Mouse (Mus musculus) neural tube, embryonic 12.5 days (tissue): ENCODE measurements around the gene Pam16. TPM values are rescaled to one million over a fixed set of nuclear protein-coding genes. Genes with fewer than 3 reads are reported as not detected.
A peak's percentile ranks its signal among the peaks of the same experiment; 100 is the strongest.

ENCODE experiments used
- ATAC-seq: fragments of 200-750 bp; cut with Nextera tagmentation; 2 replicates; pipeline ENCODE4 v1.8.0; 2017; ENCODE audit warnings: low read depth, mild to moderate bottlenecking, moderate TSS enrichment, moderate library complexity; ENCODE audit not compliant: low FRiP score
- H3K27ac ChIP-seq: fragments of 300-500 bp; sonication (generic); 2 replicates; pipeline ENCODE4 v1.5.1; 2016
- H3K27me3 ChIP-seq: fragments of 300-500 bp; sonication (generic); replicated peaks from 2 replicates; pipeline ENCODE4 v1.6.1; 2016; ENCODE audit warnings: mild to moderate bottlenecking
- H3K36me3 ChIP-seq: fragments of 300-500 bp; sonication (generic); 2 replicates; pipeline ENCODE4 v1.6.1; 2016; ENCODE audit warnings: mild to moderate bottlenecking
- H3K4me1 ChIP-seq: fragments of 300-500 bp; sonication (generic); 2 replicates; pipeline ENCODE4 v1.6.1; 2016
- H3K4me2 ChIP-seq: fragments of 300-500 bp; sonication (generic); replicated peaks from 2 replicates; pipeline ENCODE4 v1.6.1; 2016; ENCODE audit warnings: mild to moderate bottlenecking
- H3K4me3 ChIP-seq: fragments of 300-500 bp; sonication (generic); 2 replicates; pipeline ENCODE4 v1.5.1; 2016
- H3K9ac ChIP-seq: fragments of 300-500 bp; sonication (generic); 2 replicates; pipeline ENCODE4 v1.6.1; 2016; ENCODE audit warnings: mild to moderate bottlenecking
- H3K9me3 ChIP-seq: fragments of 300-500 bp; sonication (generic); 2 replicates; pipeline ENCODE4 v1.6.1; 2016; ENCODE audit warnings: mild to moderate bottlenecking
- WGBS: fragments of 180-500 bp; shearing (Covaris S2); methylation state at CpG from one replicate; pipeline ENCODE4 v1.1.7; 2016; 5-methylcytosine and 5-hydroxymethylcytosine counted together
- polyA plus RNA-seq: library from polyadenylated mRNA; unstranded; fragments of >200 nt; fragmentation: Nextera tagmentation; extraction: Ambion mirVana; gene quantifications from 2 replicates; pipeline ENCODE4 v1.2.1, GENCODE M21; 2016

The Pam16 gene
- polyA plus RNA-seq, 1 experiment from 2014 or later, result 121 TPM

DNA sequence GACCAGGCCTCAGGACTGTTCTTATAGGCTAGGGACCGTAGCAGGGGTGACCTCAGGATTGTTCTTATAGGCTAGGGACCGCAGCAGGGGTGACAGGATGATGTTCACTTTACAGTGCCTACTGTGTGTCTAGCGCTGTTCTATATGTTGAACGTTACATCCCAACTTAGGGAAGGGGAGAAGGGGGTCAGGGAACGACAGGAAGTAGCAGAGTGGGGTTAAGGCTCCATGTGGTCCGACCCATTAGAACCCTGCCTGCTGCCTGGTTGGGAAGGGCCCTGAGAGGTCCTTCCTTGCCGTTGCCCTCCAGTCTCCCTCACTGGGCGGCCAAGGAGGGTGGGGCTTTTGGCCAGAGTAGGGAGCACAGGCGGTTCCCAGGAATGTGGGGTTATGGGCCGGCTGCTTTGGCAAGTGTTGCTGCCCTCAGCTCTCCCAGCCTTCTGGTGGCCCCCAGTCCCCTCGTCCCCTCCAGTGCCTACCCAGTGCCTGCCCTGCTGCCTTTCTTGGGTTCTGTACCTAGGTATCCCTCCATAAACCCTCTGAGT is 20.4 kb downstream of the Pam16 start:
- H3K27me3 ChIP-seq, result no peaks in the 10 kb centered on the region
- no peak overlapping the region for H3K4me2 ChIP-seq
- H3K9me3 ChIP-seq, result no peaks in the 10 kb centered on the region
- peaks cover 80% of the 10 kb centered on the region for H3K4me1 ChIP-seq
- 72% methylated on average over 11 of the region's 11 CpGs for WGBS
- no peak overlapping the region for H3K4me3 ChIP-seq
- no peak for ATAC-seq
- peaks cover 9% of the 10 kb centered on the region for H3K36me3 ChIP-seq
- no peak overlapping the region for H3K9ac ChIP-seq
- H3K27ac ChIP-seq, result no peak overlapping the region

DNA sequence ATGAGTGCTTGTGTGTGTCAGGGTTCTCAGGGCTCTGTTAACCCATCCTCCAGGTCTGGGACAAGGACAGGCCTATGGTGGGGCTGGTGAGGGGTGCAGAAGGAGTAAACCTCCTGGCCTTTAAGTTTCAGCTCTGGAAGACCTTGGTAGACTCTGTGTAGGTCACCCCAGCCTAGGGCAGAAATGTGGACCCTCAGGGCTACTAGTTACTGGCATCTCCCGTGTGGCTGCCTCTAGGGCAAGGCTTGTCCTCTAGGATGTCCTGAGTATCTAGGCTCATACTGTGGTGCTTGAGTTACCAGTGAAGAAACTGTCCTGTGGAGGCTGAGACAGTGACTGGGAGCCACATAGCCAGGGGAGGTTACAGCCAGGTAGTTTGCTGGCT is 21.3 kb downstream of the Pam16 start:
- Histone ChIP-seq H3K4me2 (peak overlapping the region; percentile 34), H3K9ac (no peak overlapping the region), H3K4me1 (peaks cover 89% of the 10 kb centered on the region), H3K27ac (no peak overlapping the region), H3K27me3 (no peaks in the 10 kb centered on the region), H3K4me3 (no peak overlapping the region), H3K9me3 (no peaks in the 10 kb centered on the region), H3K36me3 (0 out of 2 replicates have a peak, but pooled peaks cover under 1% of the 10 kb centered on the region)
- ATAC-seq, result no peak
- WGBS, result 65% methylated on average over 1 of the region's 1 CpGs

DNA sequence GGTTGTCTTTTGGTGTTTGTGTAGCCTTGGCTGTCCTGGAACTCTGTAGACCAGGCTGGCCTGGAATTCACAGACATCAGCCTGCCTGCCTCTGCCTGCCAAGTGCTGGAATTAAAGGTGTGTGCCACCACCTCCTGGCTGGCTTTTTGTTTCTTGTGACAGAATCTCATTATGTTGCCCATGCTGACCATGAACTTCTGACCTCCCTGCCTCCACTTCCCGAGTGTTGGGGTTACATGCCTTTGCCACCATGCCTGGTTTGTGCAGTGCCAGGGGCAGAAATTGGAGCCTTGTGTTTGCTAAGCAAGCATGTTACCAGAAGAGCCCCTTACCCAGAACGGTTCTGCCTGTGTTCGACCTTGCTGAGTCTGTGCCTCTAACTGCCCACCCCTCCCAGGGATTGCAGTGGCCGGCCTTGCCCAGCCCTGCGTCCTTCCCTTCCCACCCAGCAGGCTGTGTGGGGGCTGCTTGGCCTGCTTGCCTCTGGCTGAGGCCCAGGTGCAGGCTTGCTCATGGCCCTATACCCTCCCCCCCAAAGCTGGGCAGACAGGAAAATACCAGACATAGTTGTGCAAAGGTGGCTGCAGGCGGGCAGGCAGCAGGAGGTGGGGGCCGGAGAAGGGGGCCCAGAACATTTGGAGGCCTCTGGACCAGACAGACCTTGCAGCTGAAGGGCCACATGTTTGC is 21.9 kb downstream of the Pam16 start:
- H3K9ac ChIP-seq, result peak overlapping the region; percentile 44
- H3K4me3 ChIP-seq, result no peak overlapping the region
- peak overlapping the region; percentile 34 for H3K4me2 ChIP-seq
- no peak for ATAC-seq
- peaks cover 95% of the 10 kb centered on the region for H3K4me1 ChIP-seq
- peak overlapping the region; percentile 20; the same call in 1 of the 2 replicates for H3K27ac ChIP-seq
- no peaks in the 10 kb centered on the region for H3K36me3 ChIP-seq
- no peaks in the 10 kb centered on the region for H3K27me3 ChIP-seq
- WGBS, result 31% methylated on average over 7 of the region's 7 CpGs
- H3K9me3 ChIP-seq, result no peaks in the 10 kb centered on the region

DNA sequence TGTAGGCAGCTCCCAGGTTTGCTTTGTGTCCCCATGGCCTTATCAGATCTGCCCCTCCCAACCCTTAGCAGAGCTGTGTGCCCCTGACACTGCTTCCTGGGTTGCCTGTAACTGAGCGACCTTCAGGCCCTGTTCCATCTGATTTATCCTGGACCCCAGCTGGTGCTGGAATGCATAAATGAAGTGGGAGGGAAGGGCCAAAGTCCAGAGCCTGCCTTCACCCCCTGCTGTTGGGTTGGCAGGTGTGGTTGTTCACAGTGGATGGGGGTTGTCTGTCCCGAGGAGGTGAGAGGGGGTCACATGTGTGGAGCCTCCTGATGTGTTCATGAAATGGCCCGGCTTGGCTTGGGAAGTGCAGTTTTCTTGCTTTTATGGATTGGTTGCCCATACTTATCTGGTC is 22.6 kb downstream of the Pam16 start:
- Histone ChIP-seq H3K27ac (peak overlapping the region; percentile 37; the same call in 1 of the 2 replicates), H3K4me1 (peaks cover 97% of the 10 kb centered on the region), H3K4me3 (no peak overlapping the region), H3K27me3 (no peaks in the 10 kb centered on the region), H3K4me2 (peak overlapping the region; percentile 34), H3K36me3 (no peaks in the 10 kb centered on the region), H3K9me3 (no peaks in the 10 kb centered on the region), H3K9ac (peak overlapping the region; percentile 44; the same call in 1 of the 2 replicates)
- WGBS, result 6% methylated on average over 3 of the region's 3 CpGs
- no peak for ATAC-seq

DNA sequence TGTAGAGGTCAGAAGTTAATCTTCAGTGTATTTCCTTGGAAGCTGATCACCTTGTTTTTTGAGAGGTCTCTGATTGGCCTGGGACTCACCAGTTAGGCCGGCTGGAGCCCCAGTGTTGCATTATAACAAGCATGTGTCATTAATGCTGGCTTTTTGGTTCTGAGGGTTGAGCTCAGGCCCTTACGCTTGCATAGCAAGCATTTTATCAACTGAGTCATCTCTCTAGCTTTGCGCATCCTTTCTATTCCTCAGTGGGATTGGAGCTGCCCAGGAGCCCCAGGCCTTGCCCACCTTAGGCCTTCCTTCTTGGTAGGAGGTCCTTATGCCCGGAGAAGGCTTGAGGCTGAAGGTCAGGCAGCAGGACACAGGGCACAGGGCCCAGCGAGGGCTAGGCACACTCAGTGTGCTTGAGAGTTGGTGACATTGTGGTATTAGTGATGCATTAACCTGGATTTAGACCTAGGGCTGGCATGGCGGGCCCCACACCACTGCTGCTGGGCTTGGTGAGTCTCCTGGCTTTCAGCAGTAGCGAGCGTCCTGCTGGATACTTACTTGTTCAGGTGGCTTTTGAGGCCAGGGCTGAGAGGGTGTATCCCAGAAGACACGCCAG is 24.0 kb downstream of the Pam16 start:
- Histone ChIP-seq H3K27ac (no peak overlapping the region), H3K9ac (no peak overlapping the region), H3K27me3 (no peaks in the 10 kb centered on the region)

DNA sequence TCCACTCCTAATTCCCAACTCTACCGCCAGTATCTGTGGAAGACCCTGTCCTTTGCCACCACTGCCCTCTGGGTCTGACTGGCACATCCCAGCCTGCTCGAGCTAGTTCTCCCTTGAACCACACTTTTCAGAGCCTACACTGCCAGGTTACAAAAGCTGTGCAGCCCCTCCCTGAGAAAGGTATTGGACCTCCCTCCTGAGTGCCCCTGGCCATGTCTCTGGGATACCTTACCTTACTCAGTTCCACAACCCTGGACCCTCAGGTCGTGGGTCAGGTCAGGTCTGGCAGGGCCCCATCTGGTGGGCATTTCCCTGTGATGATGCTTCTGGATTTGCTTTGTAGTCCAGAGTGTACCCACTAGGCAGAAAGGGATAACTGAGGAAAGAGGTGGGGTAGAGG is 25.2 kb downstream of the Pam16 start:
- Histone ChIP-seq H3K36me3 (no peaks in the 10 kb centered on the region), H3K4me1 (peaks cover 92% of the 10 kb centered on the region), H3K9me3 (no peaks in the 10 kb centered on the region), H3K9ac (no peak overlapping the region), H3K27ac (0 out of 2 replicates have a peak overlapping the region, but pooled peaks have one; percentile 12), H3K27me3 (no peaks in the 10 kb centered on the region), H3K4me3 (no peak overlapping the region), H3K4me2 (peak overlapping the region; percentile 98; the same call in 1 of the 2 replicates)
- WGBS, result 91% methylated on average over 3 of the region's 3 CpGs
- ATAC-seq, result no peak

More for the DNA sequence above, 24.0 kb downstream of the Pam16 start:
- Histone ChIP-seq H3K4me1 (peaks cover 98% of the 10 kb centered on the region), H3K9me3 (no peaks in the 10 kb centered on the region), H3K4me2 (no peak overlapping the region), H3K36me3 (no peaks in the 10 kb centered on the region), H3K4me3 (no peak overlapping the region)
- no peak for ATAC-seq
- WGBS, result 75% methylated on average over 9 of the region's 9 CpGs

DNA sequence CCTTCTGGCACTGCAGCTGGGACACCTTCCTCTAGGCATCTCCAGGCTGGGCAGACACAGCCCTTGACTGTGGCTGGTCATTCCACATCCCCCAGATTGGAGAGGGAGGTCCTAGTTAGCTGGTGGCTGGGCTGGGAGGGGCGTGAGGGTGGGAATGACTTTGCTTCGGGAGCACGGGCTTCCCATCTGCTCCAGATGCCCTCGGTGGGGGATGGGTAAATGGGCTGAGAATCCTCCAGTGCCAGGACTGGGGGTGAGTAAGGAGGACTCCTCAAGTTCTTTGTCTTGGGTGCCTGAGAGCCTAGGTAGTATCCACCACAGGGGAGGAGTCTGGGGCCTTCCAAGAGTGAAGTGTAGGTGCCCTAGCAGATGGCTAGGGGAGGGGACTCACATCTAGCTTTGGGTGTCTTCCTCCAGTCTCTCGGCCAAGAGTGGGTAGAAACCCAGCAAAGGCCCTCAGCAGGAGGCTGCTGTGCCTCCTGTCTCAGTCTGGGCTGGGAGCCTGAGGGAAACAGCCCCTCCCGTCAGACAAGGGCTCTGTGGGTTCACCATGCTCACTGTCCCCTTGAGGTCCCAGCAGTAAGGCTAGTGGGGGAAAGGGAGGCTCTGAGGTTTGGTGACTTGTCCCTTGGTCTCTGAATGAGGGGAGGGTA is 25.8 kb downstream of the Pam16 start:
- Histone ChIP-seq H3K36me3 (no peaks in the 10 kb centered on the region), H3K9ac (peak overlapping the region; percentile 33; the same call in 1 of the 2 replicates), H3K27me3 (no peaks in the 10 kb centered on the region), H3K9me3 (no peaks in the 10 kb centered on the region), H3K27ac (peak overlapping the region; percentile 34; the same call in 1 of the 2 replicates), H3K4me2 (peak overlapping the region; percentile 98), H3K4me3 (peak overlapping the region; percentile 11; the same call in 1 of the 2 replicates), H3K4me1 (peaks cover 86% of the 10 kb centered on the region)
- 9% methylated on average over 6 of the region's 6 CpGs for WGBS
- ATAC-seq, result no peak

DNA sequence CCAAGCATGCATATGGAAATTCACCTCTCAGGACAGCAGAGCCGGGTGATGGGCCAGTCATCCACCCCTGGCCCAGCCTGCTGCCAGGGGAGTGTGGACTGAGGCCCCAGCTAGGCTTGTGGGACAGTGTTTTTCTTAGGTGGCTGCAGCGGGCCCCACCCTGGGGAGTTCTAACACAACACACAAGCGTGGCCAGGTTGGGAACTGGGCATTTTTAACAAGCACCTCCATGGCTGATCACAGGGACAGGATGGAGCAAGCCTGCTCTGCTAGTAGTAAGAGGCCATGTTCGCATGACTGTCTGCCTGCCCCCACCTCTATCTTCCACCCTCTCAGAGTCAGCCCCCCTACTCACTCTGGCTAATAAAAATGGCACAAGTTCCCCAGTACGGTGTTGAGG is 26.7 kb downstream of the Pam16 start:
- Histone ChIP-seq H3K9me3 (no peaks in the 10 kb centered on the region), H3K27ac (0 out of 2 replicates have a peak overlapping the region, but pooled peaks have one; percentile 34), H3K4me1 (peaks cover 86% of the 10 kb centered on the region), H3K9ac (0 out of 2 replicates have a peak overlapping the region, but pooled peaks have one; percentile 33), H3K4me3 (peak overlapping the region; percentile 0; the same call in 1 of the 2 replicates), H3K36me3 (no peaks in the 10 kb centered on the region), H3K27me3 (no peaks in the 10 kb centered on the region), H3K4me2 (peak overlapping the region; percentile 98)
- ATAC-seq, result no peak
- 70% methylated on average over 5 of the region's 5 CpGs for WGBS

DNA sequence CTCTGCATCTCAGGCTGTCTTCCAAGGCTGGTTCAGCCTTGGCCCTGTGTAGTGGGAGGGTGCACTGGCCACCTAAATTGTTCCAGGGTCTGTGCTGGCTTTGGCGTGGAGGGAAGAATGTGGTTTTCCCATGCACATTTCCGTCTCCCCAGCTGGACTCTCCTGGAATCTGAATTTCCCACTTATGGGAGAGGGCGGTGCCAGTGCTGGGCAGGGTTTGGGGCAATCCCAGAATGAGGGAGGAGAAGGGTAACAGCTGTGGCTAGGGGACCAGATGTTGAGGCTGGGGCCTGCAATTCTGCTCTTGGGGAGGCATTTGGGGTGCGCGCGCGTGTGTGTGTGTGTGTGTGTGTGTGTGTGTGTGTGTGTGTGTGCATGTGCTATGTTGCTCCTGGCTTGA is 27.5 kb downstream of the Pam16 start:
- H3K4me3 ChIP-seq, result peak overlapping the region; percentile 89
- 0 out of 2 replicates have a peak overlapping the region, but pooled peaks have one; percentile 43 for H3K27ac ChIP-seq
- peak overlapping the region; percentile 29; the same call in 1 of the 2 replicates for H3K9ac ChIP-seq
- peaks cover 84% of the 10 kb centered on the region for H3K4me1 ChIP-seq
- no peaks in the 10 kb centered on the region for H3K9me3 ChIP-seq
- no peaks in the 10 kb centered on the region for H3K36me3 ChIP-seq
- no peak for ATAC-seq
- H3K4me2 ChIP-seq, result peak overlapping the region; percentile 98
- WGBS, result 50% methylated on average over 7 of the region's 7 CpGs
- H3K27me3 ChIP-seq, result no peaks in the 10 kb centered on the region

DNA sequence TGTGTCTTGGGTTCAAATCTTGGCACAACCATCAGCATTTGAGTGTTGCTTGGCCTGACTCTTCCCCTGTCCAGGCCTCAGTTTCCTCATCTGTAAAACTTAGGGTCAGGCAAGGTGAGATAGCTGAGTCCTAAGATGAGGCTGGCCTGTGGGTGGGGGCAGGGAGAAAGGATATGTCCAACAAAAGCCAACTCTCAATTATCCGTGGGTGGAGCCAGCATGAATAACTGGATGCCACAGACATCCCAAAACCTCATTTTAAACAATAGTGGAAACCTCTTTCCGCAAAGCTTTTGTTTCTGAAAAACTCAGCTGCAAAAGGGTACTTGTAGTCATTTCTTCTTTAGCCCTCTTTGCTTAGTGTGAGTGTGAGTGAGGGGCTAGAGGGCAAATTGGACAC is 28.0 kb downstream of the Pam16 start:
- Histone ChIP-seq H3K4me1 (peaks cover 81% of the 10 kb centered on the region), H3K9me3 (no peaks in the 10 kb centered on the region), H3K27me3 (no peaks in the 10 kb centered on the region), H3K9ac (peak overlapping the region; percentile 97), H3K4me3 (peak overlapping the region; percentile 89), H3K36me3 (no peaks in the 10 kb centered on the region), H3K4me2 (peak overlapping the region; percentile 98), H3K27ac (0 out of 2 replicates have a peak overlapping the region, but pooled peaks have one; percentile 43)
- no peak for ATAC-seq
- 24% methylated on average over 2 of the region's 2 CpGs for WGBS

DNA sequence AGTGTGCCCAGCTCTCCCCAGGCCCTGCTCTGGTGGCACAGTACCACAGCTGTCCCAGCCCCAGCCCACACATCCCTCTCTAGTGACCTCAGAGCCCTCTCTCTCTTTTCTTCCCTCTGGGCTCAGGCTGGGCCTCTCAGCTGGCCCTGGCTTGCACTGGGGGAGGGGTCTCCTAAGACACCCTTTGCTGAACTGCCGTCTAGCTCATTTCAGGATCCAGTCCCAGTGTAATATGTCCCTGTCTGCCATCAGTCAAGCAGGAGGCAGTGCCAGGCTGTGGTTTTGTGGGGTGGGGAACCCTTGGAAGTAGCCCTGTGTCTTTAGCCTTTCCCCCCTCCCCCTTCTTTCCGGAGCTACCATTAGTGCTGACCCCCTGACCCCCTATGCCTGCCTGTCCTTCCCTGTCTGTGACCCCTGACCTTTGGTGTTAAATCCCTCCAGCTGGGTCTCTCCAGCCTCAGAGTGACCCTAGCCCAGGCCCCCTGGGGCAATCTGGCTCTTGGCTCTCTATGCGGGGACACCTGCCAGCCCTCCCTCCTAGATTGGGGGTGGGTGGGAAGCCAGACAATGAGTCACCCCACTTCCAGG is 28.6 kb downstream of the Pam16 start:
- WGBS, result 3% methylated on average over 3 of the region's 3 CpGs
- Histone ChIP-seq H3K36me3 (no peaks in the 10 kb centered on the region), H3K27ac (peak overlapping the region; percentile 94), H3K4me1 (peaks cover 76% of the 10 kb centered on the region), H3K9me3 (no peaks in the 10 kb centered on the region), H3K27me3 (no peaks in the 10 kb centered on the region), H3K4me2 (peak overlapping the region; percentile 98), H3K9ac (peak overlapping the region; percentile 97), H3K4me3 (peak overlapping the region; percentile 89)
- peak; percentile 23; the same call in 1 of the 2 replicates for ATAC-seq
